Mouse (Mus musculus) cerebellum, postnatal 10 days (tissue): Measurements from ENCODE around the gene Spns3.
"Not testable (repeated sequence)": the region's sequence is repeated elsewhere in the genome, so short reads cannot be mapped to it uniquely, and the experiment has no call there.

Experiments
- DNase-seq, 2 experiments: peaks; one replicate each; pipeline ENCODE4 v3.0.0; 2021; ENCODE audit warnings: mixed read lengths in 2 of 2

Gene Spns3

GRCm38 (mm10) chr11:72556953-72557352 lies 6.6 kb upstream of the Spns3 start:
- no peak for DNase-seq

GRCm38 (mm10) chr11:72556470-72556869 lies 6.2 kb upstream of the Spns3 start:
- DNase-seq = no peak

GRCm38 (mm10) chr11:72551531-72552105 lies 1.3 kb upstream of the Spns3 start:
- no peak for DNase-seq

GRCm38 (mm10) chr11:72547181-72547580 lies 3.1 kb downstream of the Spns3 start:
- no peak for DNase-seq

- no peak for DNase-seq
Measured at GRCm38 (mm10) chr11:72544716-72545115, 5.6 kb downstream of the Spns3 start.

GRCm38 (mm10) chr11:72543692-72544091 lies 6.6 kb downstream of the Spns3 start:
- DNase-seq = not testable (repeated sequence)

GRCm38 (mm10) chr11:72542586-72542985 lies 7.7 kb downstream of the Spns3 start:
- DNase-seq = no peak

- no peak for DNase-seq
Measured at GRCm38 (mm10) chr11:72541928-72542327, 8.4 kb downstream of the Spns3 start.

GRCm38 (mm10) chr11:72540437-72540836 lies 9.9 kb downstream of the Spns3 start:
- DNase-seq = peak; percentile 88 to 89

- DNase-seq = no peak
Measured at GRCm38 (mm10) chr11:72538811-72539210, 11.5 kb downstream of the Spns3 start.

- peak; percentile 47 to 55 for DNase-seq
Measured at GRCm38 (mm10) chr11:72538037-72538755, 12.1 kb downstream of the Spns3 start.

GRCm38 (mm10) chr11:72537503-72537902 lies 12.8 kb downstream of the Spns3 start:
- no peak for DNase-seq

- DNase-seq = peak in 1 of 2 experiments; percentile 50
Measured at GRCm38 (mm10) chr11:72535519-72535918, 14.8 kb downstream of the Spns3 start.

- DNase-seq = no peak
Measured at GRCm38 (mm10) chr11:72532890-72533289, 17.4 kb downstream of the Spns3 start.

GRCm38 (mm10) chr11:72531632-72532031 lies 18.7 kb downstream of the Spns3 start:
- peak in 1 of 2 experiments; percentile 37 for DNase-seq

- DNase-seq = peak in 1 of 2 experiments; percentile 42
Measured at GRCm38 (mm10) chr11:72531144-72531543, 19.2 kb downstream of the Spns3 start.

- peak in 1 of 2 experiments; percentile 54 for DNase-seq
Measured at GRCm38 (mm10) chr11:72526190-72526589, 24.1 kb downstream of the Spns3 start.

GRCm38 (mm10) chr11:72523711-72524110 lies 26.6 kb downstream of the Spns3 start:
- DNase-seq = peak; percentile 60 to 73

- DNase-seq = peak; percentile 92 to 95
Measured at GRCm38 (mm10) chr11:72522616-72523041, 27.7 kb downstream of the Spns3 start.

GRCm38 (mm10) chr11:72521598-72522541 lies 28.4 kb downstream of the Spns3 start:
- DNase-seq = no peak

GRCm38 (mm10) chr11:72519895-72520294 lies 30.4 kb downstream of the Spns3 start:
- no peak for DNase-seq

- no peak for DNase-seq
Measured at GRCm38 (mm10) chr11:72519189-72519588, 31.1 kb downstream of the Spns3 start.

GRCm38 (mm10) chr11:72518449-72518848 lies 31.9 kb downstream of the Spns3 start:
- DNase-seq = no peak
